Comparison of ENCODE assay signal across 22 mouse cellular contexts in genomic region chr6:34313386-34313785, GRCm38 (mm10). TPM values are rescaled to one million over a fixed set of nuclear protein-coding genes. Genes with fewer than 3 reads are reported as not detected.
DNase-seq lines count a peak whose midpoint lies in the region; TF ChIP-seq lines count a peak whose summit lies in the region.
"Had no signal": no experiment of that assay in that cellular context is flagged by ENCODE, and none has a peak within 500 bp of the region (broad histone marks: within the 10 kb centered on the region; RNA-seq: fewer than 3 reads in every experiment).

No protein-coding gene starts in this region.

- peak; percentile 95 for DNase-seq in heart, adult 11 months
- no peak for DNase-seq in heart, embryonic 10.5 days (ENCODE audit: low spot score)
- DNase-seq in kidney, postnatal 14 days, result peak; percentile 17
- DNase-seq in kidney, adult 11 months, result no peak
- DNase-seq in heart, postnatal 4 days, result peak; percentile 42
- DNase-seq in adrenal gland, adult 8-10 months, result no peak
- DNase-seq: B cell, adult 2 months; cerebellum, adult 8-10 months; right cerebral cortex, adult 18-20 months had no signal

- H3K9me3 ChIP-seq in heart, embryonic 10.5 days, result no peaks in the 10 kb centered on the region
- no peaks in the 10 kb centered on the region for H3K9me3 ChIP-seq in E14TG2a.4 (ENCODE audit: low read length)
- H3K9me3 ChIP-seq: forebrain, embryonic 13.5 days; intestine, embryonic 15.5 days; liver, embryonic 12.5 days; lung, embryonic 15.5 days; megakaryocyte, embryonic 14.5 days; midbrain, embryonic 15.5 days had no signal

- no peak overlapping the region for H3K4me3 ChIP-seq in heart, embryonic 10.5 days
- peak overlapping the region; percentile 23; the same call in 1 of the 2 replicates for H3K4me3 ChIP-seq in E14TG2a.4 (replicated peaks; ENCODE audit: low read length)
- H3K4me3 ChIP-seq: erythroblast, embryonic 14.5 days; forebrain, embryonic 13.5 days; intestine, embryonic 15.5 days; liver, embryonic 12.5 days; lung, embryonic 15.5 days; megakaryocyte, embryonic 14.5 days; midbrain, embryonic 15.5 days had no signal

- peaks cover 33% of the 10 kb centered on the region for H3K4me1 ChIP-seq in heart, embryonic 10.5 days
- peaks cover 63% of the 10 kb centered on the region for H3K4me1 ChIP-seq in E14TG2a.4 (replicated peaks; ENCODE audit: low read depth, low read length)

- H3K27me3 ChIP-seq in heart, embryonic 10.5 days (ENCODE audit: insufficient read depth, poor library complexity, severe bottlenecking), result no peaks in the 10 kb centered on the region
- peaks cover 7% of the 10 kb centered on the region for H3K27me3 ChIP-seq in E14TG2a.4 (ENCODE audit: insufficient read depth, low read length)
- H3K27me3 ChIP-seq: forebrain, embryonic 13.5 days; intestine, embryonic 15.5 days; liver, embryonic 12.5 days; lung, embryonic 15.5 days; megakaryocyte, embryonic 14.5 days; midbrain, embryonic 15.5 days had no signal

- TF ChIP-seq CTCF in E14TG2a.4 (conservative IDR thresholded peaks at IDR 0.05; ENCODE audit: low read length), result no peak

- H3K36me3 ChIP-seq in heart, embryonic 10.5 days, result peaks cover 41% of the 10 kb centered on the region
- peaks cover 77% of the 10 kb centered on the region for H3K36me3 ChIP-seq in E14TG2a.4 (ENCODE audit: insufficient read depth, low read length)
- H3K36me3 ChIP-seq: midbrain, embryonic 15.5 days had no signal

- no peak overlapping the region for H3K27ac ChIP-seq in heart, embryonic 10.5 days
- H3K27ac ChIP-seq: forebrain, embryonic 13.5 days; hindbrain, embryonic 14.5 days; intestine, embryonic 15.5 days; liver, embryonic 12.5 days; lung, embryonic 15.5 days; midbrain, embryonic 15.5 days; stomach, postnatal 0 days had no signal

- WGBS in heart, embryonic 10.5 days, result 82% methylated on average over 9 of the region's 9 CpGs

RNA-seq across cellular contexts. Expression of gene Akr1b3, which starts 3.9 kb away (rescaled TPM):
- 232 and 247 TPM in 2 replicates for polyA plus RNA-seq in heart, embryonic 10.5 days (2016; fragmentation: Nextera tagmentation; extraction: Ambion mirVana)
- total RNA-seq in heart, postnatal 4 days (2021), result 100 to 1,000 TPM; 142 to 151 TPM
- 100 to 1,000 TPM; 283 to 310 (median 299) TPM for total RNA-seq in adrenal gland, adult 8-10 months (2022)

RNA-seq across cellular contexts. Expression of gene Akr1b8, which starts 40.5 kb away (rescaled TPM):
- 21.1 and 23.1 TPM in 2 replicates for polyA plus RNA-seq in heart, embryonic 10.5 days (2016; fragmentation: Nextera tagmentation; extraction: Ambion mirVana)
- total RNA-seq in heart, postnatal 4 days (2021), result 1 to 10 TPM; 7.0 to 8.0 TPM
- total RNA-seq in adrenal gland, adult 8-10 months (2022), result 100 to 1,000 TPM; 148 to 290 (median 206) TPM
- total RNA-seq: common myeloid progenitor, adult 5-6 weeks; granulocyte monocyte progenitor cell, adult 5-6 weeks; neutrophil, adult 5-6 weeks had no signal
- polyA plus RNA-seq: erythroblast, embryonic 14.5 days had no signal

Comparison
In these comparisons a context has a peak if more than half of its experiments do, and no peak if none do; other contexts are left out.
1. DNase-seq: peak in heart, adult 11 months (single experiment), kidney, postnatal 14 days (single experiment) and heart, postnatal 4 days (single experiment); none in heart, embryonic 10.5 days (single experiment), kidney, adult 11 months (single experiment) and adrenal gland, adult 8-10 months (single experiment).
2. RNA of gene Akr1b8, which starts 40.5 kb away (total RNA-seq): 148 to 290 TPM in adrenal gland, adult 8-10 months; 7.0 to 8.0 TPM in heart, postnatal 4 days; every median in the first group is over 10 times any median in the second.